Mouse (Mus musculus) 3134 (cell line): Measurements from ENCODE around the gene Ntmt1.

Experiments
- DNase-seq: peaks from one replicate; pipeline ENCODE4 v3.0.0-alpha.2; 2011; ENCODE audit warnings: low spot score; ENCODE audit not compliant: insufficient read length; ENCODE audit errors: extremely low read depth

The Ntmt1 gene

DNA sequence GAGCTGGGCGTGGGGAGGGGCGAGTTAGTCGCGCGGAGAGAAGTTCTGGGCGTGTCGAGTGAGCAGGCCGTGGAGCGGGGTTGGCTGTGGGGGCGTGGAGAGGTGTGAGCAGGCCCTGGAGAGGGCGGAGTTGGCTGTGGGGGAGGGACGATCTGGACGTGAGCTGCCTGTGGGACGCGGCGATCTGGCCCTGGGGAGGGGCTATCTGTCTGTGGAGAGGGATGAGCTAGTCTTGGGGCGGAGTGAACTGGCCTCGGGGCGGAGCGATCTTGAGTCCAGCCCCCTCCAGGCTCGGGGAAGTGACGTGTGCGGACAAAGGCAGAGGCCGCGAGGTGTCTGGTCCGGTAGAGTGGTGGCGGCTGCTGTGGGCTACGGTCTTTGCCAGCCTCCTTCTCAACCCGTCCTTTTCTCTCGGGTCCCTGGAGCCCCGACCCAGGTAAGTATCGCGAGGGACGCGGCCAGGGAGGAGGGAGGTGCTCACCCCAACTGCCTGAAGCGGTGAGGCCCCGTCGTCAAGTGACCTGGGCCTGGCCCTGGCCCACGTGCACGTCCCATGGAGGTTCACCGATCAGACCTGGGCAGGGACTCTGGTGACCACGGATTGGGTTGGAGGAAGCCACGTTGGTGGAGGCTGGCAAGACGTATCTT, at the start of gene Ntmt1:
TSS of gene Ntmt1 (plus strand) at position 179 of the 648 bp plus-strand sequence.
- DNase-seq: peak; percentile 99

DNA sequence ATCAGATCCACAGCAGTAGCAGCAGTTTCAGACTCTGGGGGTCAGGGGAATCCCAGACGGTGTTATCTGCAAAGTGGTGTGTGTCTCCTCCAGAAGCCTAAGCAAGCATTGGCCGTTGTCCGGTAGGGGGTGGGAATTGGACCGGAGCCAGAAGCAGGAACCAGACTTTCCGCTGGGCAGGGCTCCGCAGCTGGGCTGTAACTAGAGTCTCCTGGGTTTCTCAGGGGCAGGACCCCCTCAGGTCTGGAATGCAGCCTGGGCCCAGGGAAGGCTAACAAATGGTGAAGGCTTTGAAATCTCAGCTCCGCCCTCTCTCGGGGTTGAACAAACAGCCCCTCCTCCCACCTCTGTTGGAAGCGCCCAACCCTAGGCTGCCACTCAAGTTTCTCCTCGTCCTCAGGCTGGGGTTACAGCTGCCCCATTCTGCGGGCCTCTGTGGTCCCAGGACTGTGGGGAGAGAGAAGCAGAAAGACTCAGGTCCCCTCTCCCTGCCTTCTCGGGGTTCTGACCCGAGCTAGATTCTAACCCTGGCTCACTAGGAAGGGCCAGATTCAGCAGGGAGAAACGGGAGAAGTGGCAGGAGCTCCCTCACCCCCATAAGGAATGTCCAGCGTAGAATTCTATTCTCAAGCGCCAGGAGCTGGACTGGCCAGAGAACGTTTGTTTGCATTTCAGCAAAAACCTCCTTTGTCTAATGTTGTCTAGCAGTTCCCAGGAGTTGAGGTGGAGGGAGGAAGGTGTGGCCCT, 49.1 kb upstream of the Ntmt1 start:
- peak; percentile 68 for DNase-seq

DNA sequence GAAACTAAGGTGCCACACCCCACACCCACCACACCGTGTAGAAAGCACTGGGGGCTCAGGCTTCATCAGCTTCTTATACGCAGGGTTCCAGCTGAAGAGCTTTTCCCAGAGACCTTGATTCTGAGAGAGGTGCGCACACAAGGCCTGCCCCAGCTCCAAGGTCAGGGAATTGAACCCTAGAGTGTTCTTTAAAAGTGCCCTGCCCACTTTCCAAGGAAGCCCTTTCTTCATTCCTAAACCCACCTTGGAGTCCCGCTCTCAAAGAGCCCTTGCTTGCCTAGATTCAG, 48.6 kb upstream of the Ntmt1 start:
- DNase-seq: no peak

DNA sequence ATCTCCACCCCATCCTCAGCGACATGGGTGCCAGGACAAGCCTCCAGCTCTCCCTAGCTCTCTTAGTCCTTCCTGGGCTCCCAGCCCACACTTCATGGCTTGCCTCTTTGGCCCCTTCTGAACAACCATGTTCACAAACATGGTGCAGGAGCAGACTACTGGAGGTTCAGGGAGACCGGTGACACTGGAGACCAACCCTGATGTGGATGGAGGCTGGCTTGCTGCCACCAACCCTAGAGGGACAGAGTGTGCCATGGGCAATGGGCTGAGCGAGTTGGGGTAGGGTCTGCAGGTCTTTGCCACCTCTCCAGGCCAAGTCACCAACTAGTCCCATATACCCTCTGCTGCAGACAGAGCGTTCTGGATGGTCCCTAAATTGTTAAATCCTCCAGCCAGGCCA, 48.2 kb upstream of the Ntmt1 start:
- DNase-seq: no peak

DNA sequence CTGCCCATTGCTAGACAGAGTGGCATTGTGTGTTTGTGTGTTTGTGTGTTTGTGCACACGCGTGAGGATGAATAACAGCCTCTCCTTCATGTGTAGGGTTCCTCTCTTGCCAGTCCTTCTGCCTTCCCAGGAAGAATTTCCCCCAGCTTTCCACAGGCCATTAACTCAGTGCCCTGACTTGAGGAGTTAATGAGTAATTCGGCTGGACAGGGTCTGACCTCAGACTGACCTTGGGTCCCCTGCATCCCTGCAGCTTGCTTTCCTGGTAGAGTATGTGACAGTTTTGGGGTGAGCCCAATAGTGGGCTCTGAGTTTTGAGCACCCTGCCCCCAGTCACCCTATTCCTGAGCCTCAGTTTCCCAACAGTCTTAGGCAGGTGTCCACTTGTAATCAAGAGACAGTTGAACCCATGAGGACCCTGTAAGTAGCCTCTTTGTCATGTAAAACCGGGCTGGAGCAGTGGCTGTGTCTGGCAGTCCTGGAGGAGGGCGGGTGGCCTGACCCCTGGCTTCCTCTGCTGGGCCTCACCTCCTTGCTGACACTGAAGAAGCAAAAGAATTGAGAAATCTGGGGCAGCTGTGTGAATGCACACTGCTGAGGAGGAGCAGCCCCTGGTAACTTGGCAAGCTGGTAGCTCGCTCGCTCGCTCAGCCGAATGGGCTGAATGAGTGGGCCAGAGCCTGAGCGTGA, 47.6 kb upstream of the Ntmt1 start:
- DNase-seq: peak; percentile 44

DNA sequence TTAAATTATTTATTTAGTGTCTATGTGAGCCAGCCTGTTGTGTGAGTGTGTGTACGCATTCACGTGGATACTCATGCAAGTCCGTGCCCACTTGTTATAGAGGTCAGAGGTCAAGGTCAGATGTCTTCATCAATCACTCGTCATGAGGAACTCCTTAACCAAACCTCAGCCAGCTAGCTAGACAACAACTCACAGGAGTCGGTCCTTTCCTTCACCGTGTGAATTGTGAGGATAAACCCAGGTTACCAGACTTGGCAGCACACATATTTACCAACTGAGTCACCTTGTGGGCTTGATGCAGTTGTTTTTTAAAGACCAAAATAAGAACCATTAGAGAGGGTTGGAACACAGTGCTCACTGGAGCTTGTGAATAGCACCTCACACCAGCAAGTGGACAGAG, 46.9 kb upstream of the Ntmt1 start:
- peak; percentile 40 for DNase-seq

DNA sequence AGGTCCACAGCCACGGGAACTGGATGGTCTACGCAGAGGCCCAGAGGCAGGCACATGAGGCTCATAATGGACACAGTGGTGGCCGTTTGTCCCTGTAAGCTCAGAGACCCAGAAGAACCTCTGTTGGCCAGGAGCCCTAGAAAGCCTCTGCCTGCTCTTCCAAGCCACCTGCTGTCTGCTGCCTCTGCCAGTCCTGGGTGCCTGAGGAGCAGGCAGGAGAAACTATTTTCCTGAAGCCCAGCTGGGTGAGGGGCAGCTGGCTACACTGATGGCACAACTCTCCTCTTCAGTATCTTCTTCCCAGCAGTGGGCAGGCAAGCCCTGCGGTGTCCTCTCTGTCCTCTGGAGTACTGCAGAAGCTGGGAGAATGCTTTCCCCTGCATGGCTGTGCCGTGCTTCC, 41.2 kb upstream of the Ntmt1 start:
- no peak for DNase-seq

DNA sequence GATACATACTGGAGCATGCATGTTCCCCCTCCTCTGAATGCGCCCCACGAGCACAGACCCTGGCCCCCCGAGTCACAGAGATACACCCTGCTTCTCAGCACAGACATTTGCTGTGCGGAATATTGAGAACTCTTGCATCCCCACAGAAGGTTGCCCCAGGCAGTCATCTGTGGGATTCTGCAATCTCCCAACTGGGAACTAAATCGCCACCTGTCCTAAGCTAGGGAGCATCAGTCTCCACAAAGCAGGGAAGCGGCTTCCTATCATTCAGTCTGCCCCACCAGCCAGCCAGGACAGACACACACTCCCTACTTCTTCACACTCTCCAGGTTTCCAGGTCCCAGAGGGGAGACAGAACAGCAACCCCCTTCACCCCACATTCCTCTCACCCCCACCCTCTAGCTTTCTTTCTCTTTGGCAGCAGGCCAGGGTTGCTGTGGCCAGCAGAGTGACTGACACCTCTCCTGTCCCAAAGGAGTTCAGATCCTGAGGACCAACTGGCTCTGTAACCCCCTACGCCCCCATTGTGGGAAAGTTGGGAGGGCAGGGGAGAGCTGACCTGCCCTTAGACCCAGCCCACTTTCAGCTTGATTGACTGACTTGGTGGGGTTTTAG, 39.9 kb upstream of the Ntmt1 start:
- no peak for DNase-seq

DNA sequence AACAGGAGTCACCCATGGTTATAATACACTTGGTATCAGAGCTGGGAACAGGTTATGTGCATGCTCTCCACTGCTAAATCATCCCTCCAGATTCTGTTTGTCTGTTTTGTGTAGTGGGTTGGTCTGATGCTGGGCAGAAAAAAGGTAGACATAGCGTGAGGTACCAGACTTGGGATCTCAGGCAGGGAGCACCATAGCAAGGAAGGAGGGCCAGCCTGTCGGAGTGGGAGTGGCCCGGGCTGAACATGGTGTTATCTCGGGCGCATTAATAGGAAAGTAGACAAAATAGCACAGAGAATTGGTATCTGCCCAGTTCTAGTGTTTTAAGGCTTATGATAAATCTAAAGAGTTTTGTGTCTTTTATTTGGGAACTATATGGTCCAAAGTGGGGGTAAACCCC, 39.1 kb upstream of the Ntmt1 start:
- DNase-seq: no peak

DNA sequence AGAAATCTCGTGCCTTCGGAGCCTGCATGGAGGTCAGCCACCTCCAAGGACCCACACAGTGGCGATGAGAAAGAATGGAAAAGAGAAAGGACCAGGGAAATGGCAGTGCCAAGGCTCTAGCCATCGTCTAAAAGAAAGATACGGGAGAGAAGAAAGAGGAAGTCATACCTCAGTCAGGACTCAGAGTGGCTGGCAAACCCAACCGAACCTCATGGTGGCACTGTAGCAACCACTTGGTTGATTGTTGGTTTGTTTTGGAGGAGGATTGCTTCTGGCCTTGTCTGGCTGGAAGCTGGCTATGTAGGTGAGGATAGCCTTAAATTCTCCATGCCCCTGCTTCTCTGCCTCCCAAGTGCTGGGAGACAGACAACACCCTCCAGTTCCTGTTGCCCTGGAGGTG, 38.4 kb upstream of the Ntmt1 start:
- no peak for DNase-seq

DNA sequence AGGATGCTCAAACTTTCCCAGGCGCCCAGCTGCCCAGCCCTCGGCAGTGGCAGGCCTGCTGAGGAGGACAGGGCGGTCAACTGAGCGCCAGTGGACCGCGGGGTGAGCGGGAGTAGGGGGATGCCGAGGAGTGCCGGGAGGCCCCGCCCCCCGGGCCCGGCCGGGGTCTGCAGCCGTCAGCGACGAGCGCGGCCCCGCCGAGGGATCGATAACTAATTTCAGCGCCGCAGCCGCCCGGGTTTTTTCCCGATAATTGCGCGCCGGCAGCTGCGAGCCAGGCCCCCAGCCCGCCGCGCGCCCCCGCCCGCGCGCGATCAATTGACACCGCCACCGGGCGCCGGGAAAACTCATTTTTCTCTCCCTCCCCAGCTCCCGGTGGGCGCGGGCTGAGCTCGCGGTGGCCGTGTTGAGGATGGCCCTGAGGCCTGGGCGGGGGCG, 36.2 kb upstream of the Ntmt1 start:
- DNase-seq: no peak

DNA sequence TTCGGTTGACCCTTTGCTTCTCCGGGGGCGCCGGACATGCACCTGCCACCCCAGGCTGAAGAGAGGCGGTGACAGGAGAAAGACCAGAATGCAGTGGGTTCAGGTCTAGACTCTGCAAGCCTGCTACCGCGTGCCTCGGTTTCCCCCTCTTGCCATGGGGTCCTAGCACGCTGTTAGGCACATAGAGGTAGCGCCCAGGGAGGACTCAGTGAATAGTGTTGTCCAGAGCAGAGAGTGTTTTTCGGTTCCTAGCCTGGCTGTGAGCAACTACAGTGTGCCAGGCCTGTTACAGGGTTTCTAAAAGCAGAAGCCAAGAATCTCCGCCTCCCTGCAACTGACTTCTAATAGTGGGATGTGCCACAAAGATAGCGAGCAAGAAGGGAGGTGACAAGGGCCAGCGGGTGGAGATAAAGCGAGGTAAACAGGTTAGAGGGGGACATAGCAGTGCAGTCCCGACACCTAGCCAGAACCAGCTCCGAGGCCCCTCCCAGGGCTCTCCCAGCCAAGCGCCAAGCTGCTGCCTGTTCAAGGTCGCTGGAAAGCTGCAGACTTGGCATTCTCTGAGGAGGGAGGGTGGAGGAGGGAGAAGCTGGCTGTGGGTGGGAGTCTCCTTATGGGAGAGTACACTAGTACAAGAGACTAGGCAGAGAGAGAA, 35.7 kb upstream of the Ntmt1 start:
- peak; percentile 77 for DNase-seq

DNA sequence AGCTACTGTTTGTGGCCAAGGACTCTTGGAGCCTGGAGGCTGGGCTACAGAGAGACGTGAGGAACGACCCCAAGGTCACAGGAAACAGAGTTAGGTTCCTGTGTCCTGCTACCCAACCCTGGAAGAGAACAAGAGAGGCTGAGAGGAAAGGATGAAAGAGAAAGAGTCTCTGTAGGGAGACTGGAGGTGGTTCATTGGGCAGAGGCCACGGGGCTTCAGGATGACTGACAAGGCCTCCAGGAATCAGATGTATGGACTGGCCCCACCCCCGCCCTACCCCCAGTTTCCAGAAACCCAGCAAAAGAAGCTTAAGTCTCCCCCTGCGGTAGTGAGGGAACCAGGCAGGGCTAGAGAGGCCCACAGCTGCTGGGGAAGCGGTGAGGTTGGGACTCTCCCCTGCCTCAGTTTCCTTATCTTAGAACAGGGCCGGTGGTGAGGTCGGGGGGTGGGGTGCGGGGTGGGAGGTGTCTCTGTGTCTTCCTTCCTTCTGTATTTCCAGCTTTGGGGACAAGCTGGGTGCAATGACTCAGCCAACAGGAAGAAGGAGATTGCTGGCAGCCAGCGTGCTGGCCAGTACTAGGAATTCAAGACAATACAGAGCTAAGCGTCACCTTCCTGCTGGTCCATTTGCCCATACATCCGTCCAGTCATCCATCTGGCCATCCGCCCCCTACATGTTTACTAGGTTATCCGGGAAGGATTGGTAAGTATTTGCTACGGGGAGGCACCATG, 34.9 kb upstream of the Ntmt1 start:
- DNase-seq: peak; percentile 87

DNA sequence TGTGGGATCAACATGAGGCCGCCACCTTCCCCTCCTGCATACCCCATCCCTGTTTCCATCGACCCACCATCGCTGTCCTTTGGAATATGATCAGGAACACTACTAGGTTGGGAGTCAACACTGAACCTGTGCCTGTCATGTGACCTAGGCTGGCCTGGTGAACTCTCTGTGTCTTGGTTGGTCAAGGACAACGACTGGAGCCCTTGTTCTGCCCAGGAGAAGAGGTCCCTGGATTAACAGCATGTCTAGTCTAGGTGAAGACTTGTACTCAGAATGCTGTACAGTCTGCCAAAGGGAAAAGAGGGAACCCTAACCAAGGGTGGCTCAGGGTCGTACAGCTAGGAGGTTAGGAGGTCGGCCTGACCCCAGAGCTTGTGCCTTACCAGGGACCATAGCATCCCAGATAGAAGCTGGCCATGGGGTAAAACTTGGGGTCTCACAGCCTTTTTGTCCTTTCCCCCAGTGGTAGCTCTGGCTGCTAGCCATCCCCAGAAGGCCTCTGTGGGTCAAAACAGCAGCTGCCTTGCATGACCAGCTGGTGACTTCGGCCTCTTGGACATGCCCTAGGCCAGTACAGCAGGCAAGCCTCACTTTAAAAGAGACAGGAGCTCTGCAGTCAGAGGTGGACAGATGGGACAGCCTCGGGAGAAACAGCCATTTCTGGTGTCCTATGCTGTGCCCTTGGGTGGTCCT, 34.2 kb upstream of the Ntmt1 start:
- DNase-seq: no peak

DNA sequence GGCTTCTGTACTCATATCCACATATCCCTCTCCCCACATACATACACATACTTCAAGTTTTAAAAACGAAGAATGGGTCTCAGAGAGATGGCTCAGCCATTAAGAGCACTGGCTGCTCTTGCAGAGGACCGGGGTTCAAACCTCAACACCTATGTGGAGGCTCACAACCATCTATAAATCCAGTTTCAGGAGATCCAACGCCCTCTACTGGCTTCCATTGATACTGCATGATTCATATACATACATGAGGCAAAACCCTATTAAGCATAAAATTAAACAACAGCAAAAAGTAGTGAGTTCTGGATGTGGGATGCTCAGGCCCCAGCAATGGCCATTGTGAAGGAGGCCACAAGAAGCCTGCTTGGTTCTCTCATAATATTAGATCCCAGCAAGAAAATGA, 31.7 kb upstream of the Ntmt1 start:
- DNase-seq: no peak

DNA sequence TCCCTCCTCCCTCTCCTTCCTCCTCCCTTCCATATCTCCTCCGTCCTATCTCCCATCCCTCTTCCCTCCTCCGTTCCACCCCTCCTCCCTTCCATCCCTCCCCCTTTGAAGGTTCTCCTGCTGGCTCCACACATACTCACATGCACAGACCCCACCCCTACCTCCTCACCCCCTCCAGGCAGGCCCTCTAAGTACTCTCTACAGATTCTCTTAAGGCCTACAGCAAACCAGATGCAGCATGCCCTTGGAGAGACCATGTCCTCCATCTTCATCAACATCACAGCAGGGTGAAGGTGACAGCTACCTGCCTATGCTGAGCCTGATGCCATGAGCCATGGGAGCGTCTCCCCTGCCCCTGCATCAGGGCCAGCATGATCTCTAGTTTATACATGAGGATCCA, 30.4 kb upstream of the Ntmt1 start:
- DNase-seq: no peak

DNA sequence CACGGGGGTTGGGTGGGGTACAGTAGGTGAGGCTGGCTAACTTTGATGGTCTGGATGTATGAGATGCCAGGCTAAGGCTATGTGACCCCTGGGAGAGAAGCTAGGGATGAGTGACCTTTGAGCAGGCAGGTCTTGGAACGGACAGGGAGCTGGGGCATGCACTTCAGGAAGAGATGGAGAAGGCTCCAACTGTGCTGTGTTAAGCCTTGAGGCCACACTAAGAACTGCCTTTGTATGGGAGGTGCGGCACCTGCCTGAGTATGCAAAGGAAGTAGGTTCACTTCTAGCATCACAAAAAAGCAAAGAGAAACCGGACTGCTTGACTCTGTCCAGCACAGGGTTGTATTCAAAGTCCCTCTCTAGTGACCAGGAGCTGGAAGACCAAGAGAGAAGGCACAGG, 29.4 kb upstream of the Ntmt1 start:
- DNase-seq: no peak

DNA sequence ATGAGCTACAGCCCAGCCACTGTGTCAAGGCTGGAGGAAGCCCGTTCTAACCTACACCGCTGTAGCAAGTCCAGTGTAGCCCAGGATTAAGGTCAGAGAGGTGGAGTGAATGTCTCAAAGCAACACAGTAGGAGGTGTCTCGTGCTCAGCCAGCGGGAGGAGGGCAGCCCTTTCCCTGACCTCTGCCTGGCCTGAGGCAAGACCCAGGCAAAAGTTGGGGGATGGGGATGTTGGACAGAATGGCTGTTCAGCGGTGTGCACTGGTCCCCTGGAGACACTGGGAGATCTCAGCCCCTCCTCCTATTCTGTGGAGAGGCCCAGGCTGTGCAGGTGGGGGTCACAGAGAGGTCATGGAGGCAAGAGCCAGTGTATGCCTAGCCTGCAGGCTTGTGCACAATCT, 28.4 kb upstream of the Ntmt1 start:
- no peak for DNase-seq

DNA sequence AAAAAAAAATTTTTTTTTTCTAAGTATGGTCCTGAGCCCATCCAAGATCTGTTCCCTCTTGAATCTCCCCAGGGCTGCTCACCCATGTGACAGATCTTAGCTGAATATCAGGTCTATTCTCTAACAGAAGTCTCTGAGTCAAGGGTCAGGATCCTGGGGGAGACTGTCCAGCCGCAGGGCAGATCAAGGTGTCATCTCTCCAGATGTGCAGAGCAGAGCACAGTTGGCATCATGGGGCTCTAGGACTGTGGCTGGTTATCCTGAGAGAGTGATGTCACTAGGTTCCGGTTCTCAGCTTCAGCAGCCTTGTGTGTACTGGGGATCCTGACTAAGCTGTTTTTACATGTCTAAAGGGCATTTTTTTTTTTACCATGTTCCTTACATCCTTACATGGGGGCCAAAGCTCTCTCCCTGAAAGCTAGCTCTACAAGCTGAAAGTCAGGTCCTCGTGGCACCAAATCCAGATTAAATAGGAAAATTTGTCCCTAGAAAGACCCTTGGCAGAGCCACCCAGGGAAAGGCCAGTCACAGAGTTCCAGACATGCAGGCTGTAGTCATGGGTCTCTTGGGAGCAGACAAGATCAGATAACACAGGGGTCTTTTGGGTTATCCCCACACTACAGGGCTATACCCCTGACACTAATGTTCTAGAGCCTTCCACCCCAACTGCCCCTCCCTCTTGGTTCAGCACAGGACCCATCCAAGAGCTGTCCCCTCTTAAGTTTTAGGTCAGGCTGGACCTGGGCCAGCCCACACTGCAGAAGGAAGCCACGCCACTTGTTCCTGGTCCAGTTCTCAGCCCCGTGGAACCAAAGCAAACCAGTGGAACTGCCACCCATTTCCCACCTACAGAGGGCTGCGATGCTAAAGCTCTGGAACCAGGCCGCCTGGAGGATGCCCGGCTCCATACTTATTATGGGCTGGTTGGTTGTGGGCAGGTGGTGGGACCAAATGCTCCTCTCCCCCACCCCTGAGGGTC, 25.0 kb upstream of the Ntmt1 start:
- no peak for DNase-seq
